Mouse (Mus musculus) adipocyte (in vitro differentiated cells): ENCODE measurements around the gene Kif5c.

Source experiments
- DNase-seq: peaks from one replicate; pipeline ENCODE4 v3.0.0-alpha.2; 2016; ENCODE audit warnings: low spot score

Gene Kif5c

GRCm38 (mm10) chr2:49720343-49720742, 101.2 kb downstream of the Kif5c start:
- no peak for DNase-seq

DNA sequence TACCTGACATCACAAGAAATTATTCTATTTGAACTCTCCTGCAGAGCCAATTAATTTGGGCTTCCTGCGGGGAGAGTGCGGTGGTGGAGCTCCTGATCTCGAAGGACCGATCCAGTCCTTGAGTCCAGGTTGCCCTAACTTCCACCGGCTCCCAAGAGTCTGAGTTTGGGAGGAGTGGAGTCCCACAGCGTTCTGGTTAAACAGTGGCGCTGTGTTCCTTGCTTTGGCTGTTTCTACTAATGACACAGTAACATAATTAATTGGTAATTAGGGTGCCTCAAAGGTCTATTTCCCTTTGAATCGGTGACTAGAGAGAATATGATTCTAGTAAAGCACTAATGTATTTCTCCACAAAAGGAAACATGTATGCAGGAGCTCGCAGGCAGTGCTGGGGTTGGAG, 103.2 kb downstream of the Kif5c start:
- DNase-seq, result no peak

DNA sequence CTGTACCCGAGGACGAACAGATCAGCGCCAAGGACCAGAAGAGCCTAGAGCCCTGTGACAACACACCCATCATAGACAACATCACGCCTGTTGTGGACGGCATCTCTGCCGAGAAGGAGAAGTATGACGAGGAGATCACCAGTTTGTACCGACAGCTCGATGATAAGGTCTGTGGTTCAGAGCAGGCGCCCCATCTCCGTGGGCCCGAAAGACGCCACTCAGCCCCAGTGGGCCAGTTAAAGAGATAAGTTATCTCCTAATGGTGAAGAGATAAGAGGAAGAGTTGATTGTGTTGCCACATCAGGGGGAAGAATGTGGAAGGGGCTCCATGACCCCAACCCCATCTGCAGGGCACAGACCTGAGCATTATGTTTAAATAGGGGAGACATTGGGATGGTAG, 103.9 kb downstream of the Kif5c start:
- DNase-seq, result no peak

DNA sequence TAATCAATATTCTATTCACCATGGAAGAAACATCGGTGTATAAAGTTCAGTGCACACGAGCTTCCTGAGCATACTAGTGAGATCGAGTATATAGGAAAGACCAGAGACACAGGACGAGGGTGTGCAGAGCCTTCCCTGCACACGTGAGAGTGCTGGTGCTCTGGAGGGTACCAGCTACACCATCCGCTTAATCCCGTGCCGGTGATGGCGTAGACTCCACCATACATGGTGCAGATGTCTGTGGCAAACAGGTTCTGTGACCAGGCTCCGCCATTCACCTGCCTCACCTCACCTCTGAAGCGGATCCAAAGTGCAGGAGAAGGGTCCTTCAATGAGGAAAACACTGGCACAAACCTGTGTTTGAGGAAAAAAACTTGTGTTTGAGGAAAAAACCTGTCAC, 107.6 kb downstream of the Kif5c start:
- DNase-seq, result no peak

DNA sequence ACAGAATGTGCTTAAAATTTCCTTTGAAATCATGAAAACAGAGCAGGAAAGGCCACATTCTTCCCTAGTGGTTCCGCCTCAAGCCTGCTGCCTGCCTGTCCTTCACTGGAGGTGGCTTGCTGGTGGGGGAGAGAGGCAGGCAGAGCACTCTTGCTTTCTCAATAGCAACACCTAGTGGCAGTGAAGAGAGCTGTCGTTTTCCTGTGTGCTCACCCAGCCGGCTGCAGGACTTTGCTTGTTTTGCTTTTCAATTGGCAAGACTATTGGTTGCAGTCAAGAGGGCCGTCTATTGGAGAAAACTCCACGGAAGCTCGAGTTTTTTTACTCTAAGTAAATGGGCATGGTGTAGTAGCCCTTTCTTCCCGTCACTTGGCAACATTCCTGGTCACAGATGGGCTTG, 108.1 kb downstream of the Kif5c start:
- peak; percentile 85 for DNase-seq

DNA sequence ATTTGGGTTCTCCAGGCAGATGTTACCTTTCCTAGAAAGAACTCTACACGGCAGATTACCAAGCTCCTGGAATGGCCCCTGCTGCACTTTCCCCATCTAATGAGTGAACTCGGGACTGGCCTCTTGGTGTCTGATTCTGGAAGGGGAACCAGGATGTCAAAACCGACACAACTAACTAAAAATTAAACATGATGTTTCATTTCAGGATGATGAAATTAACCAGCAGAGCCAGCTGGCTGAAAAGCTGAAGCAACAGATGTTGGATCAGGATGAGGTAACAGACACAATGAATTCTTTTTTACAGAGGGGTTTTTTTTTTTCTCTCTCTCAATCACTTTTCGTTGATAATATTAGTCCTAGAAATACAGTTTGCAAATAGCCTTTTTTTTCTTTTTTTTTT, 108.6 kb downstream of the Kif5c start:
- peak; percentile 52 for DNase-seq

GRCm38 (mm10) chr2:49728896-49729610, 110.0 kb downstream of the Kif5c start:
- no peak for DNase-seq

DNA sequence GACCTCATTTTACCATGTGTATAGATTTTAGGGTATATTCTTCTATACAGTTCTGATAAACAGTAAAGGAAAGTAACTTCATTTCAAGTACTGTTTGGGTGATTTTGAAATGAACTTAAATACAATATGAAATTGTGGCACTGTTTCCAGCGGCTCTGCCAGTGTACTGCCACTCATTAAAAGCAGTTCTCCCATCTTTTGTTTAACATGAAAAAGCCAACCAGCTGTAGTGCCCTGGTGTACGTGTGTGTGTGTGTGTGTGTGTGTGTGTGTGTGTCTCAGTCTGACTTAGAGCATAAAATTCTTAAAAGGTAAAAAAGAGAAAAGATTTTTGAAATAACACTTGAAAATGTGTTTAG, 110.5 kb downstream of the Kif5c start:
- no peak for DNase-seq

DNA sequence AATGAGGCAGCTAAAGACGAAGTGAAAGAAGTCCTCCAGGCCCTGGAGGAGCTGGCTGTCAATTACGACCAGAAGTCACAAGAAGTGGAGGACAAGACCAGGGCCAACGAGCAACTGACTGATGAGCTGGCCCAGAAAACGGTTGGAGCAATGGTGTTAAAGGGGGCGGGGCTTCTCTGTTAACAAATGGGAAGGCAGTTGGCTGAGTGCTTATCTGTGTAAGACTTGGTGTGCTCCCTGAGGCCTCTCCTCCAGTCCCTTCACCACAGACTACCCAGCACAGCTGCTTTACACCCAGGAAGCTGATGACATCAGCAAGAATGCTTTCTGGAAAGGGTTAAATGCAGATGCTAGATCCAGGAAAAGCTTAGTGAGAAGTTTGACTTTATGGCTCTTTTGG, 111.1 kb downstream of the Kif5c start:
- no peak for DNase-seq

- no peak for DNase-seq
These were observed 113.9 kb downstream of the Kif5c start for GRCm38 (mm10) chr2:49732745-49733655.

- no peak for DNase-seq
These were observed 114.5 kb downstream of the Kif5c start for GRCm38 (mm10) chr2:49733656-49734008.

DNA sequence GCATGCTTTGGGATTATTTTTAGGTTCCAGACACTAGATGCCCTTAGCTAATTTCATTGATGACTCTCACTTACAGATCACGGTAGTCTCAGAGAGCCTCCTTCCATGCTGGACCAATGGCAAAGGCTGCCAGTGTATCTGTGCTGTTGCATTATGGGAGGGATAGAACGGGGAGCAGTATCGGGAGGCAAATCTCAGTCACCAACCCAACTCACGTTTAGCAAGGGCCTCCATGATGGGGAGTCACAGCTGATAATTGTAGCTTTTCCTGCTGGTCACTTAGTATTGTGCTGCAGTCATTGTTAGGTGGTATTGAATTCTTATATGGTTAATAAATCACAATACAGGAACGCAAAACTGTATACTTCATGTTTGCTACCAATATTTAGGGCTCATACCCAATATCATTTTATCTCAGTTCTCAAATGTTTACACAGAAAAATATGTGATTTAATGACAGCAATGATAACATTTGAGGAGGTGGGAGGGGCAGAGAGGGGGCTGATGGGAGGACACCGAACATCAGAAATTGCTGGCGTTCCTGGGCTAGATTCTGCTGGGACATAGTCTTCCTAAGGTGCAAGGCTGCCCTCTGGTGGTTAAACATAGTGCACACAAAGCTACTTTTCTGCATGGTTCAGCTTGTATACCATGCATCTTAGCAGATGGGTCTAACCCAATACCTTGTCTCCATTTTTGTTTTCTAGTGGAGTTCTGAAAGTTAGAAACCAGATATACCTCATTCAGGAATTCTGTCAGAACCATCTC, 115.1 kb downstream of the Kif5c start:
- peak; percentile 91 for DNase-seq

- no peak for DNase-seq
These were observed 116.3 kb downstream of the Kif5c start for GRCm38 (mm10) chr2:49735386-49735785.

DNA sequence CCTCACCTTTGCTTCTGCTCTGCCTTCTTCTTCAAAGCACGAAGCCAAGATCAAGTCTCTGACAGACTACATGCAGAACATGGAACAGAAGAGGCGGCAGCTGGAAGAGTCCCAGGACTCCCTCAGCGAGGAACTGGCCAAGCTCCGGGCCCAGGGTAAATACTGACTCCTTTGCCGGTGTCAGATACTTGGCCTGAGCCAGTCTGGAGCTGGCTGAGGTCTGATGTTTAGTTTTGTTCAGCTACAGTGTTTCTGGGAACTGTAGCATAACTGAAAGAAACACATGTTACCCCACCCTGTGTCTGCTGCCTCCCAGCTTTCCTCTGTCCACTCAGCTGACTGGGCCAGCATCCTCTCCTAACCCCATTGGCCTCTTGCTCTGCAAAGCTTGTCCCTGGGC, 119.9 kb downstream of the Kif5c start:
- peak; percentile 43 for DNase-seq

DNA sequence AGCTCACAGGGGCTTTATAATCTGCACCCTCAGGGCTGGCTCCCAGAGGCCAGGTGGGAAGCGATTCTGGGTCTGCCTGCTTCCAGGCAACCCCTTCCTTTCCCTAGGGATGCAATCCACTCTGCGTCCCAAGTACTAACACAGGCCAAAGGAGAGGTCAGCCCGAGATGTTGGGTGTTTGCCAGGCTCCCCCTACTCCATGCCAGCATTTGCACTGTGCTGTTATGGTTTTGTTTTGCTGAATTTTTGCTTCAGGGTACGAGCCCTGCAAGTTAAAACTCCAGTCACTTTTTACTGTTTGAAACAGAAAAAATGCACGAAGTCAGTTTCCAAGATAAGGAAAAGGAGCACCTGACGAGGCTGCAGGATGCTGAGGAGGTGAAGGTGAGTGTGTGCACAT, 121.9 kb downstream of the Kif5c start:
- DNase-seq, result no peak

DNA sequence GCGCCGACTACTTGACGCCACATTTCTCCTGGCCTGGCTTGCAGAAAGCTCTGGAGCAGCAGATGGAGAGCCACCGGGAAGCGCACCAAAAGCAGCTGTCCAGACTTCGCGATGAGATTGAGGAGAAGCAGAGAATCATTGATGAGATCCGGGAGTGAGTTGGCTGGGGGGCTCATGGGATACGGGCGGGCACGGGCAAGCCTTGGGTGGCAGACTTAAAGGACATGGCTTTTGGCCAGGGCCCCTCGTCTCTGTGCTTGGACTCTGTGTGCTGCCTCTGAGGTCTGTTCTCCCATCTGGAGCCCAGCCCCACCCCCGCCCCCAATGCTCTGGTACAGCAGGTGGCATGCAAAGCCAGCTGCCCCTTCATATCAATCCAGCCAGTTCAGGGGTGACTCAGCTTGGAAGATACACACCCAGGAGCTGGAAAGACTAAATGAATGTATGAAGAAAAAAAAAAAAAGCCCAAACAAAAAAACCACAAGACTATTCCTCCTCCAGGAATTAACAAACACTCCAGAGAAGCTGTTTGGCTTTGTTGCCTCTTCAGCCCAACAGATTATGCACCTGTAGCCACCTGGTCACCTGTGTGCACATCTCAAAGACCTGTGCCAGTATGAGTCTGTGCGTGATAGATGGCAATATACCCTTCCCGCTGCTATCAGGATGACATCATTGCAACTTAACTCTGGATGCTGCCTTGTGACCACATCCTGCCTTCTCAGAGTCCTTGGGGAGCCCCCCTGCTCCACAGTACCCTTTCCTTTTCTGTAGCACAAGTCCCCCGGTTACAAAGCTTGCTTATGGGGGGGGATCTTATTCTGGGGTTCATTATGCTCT, 123.0 kb downstream of the Kif5c start:
- no peak for DNase-seq

DNA sequence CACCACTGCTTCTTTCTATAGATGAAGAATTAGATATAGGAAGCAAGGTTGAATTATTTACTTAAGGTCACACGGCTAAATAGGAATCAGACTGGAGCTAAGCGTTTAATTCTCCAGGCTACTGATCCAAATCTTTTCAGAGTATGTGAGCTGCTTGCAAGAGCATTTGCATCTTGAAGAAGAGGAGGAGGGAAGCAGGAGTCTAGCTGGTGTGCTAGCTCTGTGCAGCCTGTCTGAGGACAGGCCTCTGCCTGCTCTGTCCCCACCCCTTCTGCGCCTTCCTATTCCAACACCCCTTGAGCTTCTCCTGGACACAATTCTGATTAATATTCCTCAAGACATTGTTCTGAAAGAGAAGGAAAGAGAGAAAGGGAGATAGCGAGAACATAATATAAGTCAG, 123.8 kb downstream of the Kif5c start:
- no peak for DNase-seq

DNA sequence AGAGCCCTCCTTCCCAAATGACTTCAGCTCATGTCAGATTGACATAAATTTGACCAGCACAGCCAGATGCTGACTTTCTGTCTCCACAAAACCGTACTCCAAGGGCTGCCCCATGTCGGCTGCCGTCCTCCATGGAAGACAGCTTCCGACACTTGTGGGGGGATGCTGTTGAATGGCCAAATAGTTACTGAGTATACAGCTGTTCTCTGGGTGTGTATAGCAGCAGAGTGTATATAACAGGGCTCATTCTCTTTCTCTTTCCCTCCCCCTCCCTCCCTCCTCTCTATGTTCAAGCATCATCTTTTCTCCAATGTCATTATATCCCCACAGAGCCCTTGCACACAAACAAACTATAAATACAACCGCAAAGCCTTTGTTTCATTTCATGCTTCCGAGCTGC, 124.7 kb downstream of the Kif5c start:
- no peak for DNase-seq

DNA sequence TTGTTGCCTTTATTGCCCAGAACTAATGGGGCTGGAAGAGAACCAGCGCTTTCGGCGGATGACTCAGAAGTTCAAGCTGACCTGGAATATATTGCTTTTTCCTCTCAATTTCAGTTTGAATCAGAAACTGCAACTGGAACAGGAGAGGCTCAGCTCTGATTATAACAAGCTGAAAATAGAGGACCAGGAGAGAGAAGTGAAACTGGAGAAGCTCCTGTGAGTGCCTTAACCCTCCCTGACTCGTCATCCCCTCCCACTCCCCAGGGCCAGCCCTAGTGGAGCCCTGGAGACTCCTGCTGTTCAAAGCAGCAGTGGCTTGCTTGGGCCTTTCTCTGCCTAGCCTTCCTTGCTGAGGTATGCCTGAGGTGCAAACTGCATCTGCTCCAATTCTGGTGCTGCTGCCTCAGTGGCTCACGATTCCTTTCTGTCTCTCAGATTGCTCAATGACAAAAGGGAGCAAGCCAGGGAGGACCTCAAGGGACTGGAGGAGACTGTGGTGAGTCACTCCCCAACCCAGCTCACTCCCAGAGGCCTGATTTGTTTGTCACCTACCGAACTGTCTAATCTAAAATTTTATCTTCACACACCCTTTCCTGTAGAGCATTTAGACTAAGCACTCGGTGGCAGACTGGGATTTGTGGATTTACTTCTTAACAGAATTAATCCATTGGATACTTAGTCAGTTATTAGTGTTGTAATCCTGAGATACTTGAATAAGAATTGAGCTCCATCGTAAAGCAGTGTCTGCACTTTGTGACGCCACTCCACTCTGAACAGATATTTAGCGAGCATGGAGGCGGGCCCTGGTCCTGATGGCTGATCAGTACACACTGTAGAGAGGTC, 125.4 kb downstream of the Kif5c start:
- DNase-seq, result peak; percentile 64

GRCm38 (mm10) chr2:49745094-49745781, 126.1 kb downstream of the Kif5c start:
- DNase-seq, result no peak
